Mouse (Mus musculus): ENCODE results near the gene Myo16. TPM values are rescaled to one million over a fixed set of nuclear protein-coding genes. Genes with fewer than 3 reads are reported as not detected.

Gene Myo16
- total and polyA plus RNA-seq, 3 experiments, result not detected

GRCm38 (mm10) chr8:10683088-10683487 is 529.4 kb downstream of the Myo16 start (continued):
- TF ChIP-seq MXI1 (IDR thresholded peaks at IDR 0.05; ENCODE audit: low read depth, low read length) (no peak), JUND (IDR thresholded peaks at IDR 0.05; ENCODE audit: low read depth, low read length) (no peak), RAD21 (IDR thresholded peaks at IDR 0.05; ENCODE audit: low read depth, low read length) (no peak), GATA1 (IDR thresholded peaks at IDR 0.05; ENCODE audit: low read depth, low read length) (0 out of 2 replicates have a peak, but pooled peaks have one; percentile 8), TAL1 (IDR thresholded peaks at IDR 0.05; ENCODE audit: low read length) (no peak), MAX (IDR thresholded peaks at IDR 0.05; ENCODE audit: low read length) (peak; percentile 48; the same call in 1 of the 2 replicates), MEF2A (IDR thresholded peaks at IDR 0.05; ENCODE audit: extremely low read depth, insufficient replicate concordance, low read depth, low read length, poor library complexity, severe bottlenecking) (no peak), MYC (IDR thresholded peaks at IDR 0.05; ENCODE audit: low read depth, low read length) (peak; percentile 66)

Other genes with a start within 250 kb of the Myo16 start
- 1.5 and 1.7 TPM in 2 replicates for gene Lig4, start 176.2 kb upstream of the Myo16 start, total RNA-seq (2012; rRNA removed)
- 1 to 10 TPM in 1 of 2 experiments, not detected in 1; 3.6 TPM for gene Lig4, start 176.2 kb upstream of the Myo16 start, polyA plus RNA-seq (2012; ENCODE audit: insufficient read depth in 1 of 2, insufficient read length in 2 of 2, low read depth in 1 of 2, low replicate concordance in 2 of 2, missing spikeins in 1 of 2)
- 12.7 and 15.5 TPM in 2 replicates for gene Abhd13, start 176.2 kb upstream of the Myo16 start, total RNA-seq (2012; rRNA removed)
- gene Abhd13, start 176.2 kb upstream of the Myo16 start, polyA plus RNA-seq (2012; ENCODE audit: insufficient read depth in 1 of 2, insufficient read length in 2 of 2, low read depth in 1 of 2, low replicate concordance in 2 of 2, missing spikeins in 1 of 2), result 10 to 100 TPM in 1 of 2 experiments, not detected in 1; 14.0 TPM
- not detected in 2 replicates for gene Tnfsf13b, start 147.4 kb upstream of the Myo16 start, total RNA-seq (2012; rRNA removed)
- gene Tnfsf13b, start 147.4 kb upstream of the Myo16 start, polyA plus RNA-seq (2012; ENCODE audit: insufficient read depth in 1 of 2, insufficient read length in 2 of 2, low read depth in 1 of 2, low replicate concordance in 2 of 2, missing spikeins in 1 of 2), result under 1 TPM in 1 of 2 experiments, not detected in 1; 0.14 TPM